Mouse (Mus musculus) cerebellum, adult 2 months (tissue): Measurements from ENCODE around the gene Efna1. TPM values are rescaled to one million over a fixed set of nuclear protein-coding genes. Genes with fewer than 3 reads are reported as not detected.

ENCODE experiments used
- DNase-seq, 2 experiments: peaks; one replicate each; pipeline ENCODE4 v3.0.0; 2021
- H3K27ac ChIP-seq: fragments of 200-500 bp; 2 replicates; pipeline ENCODE4 v1.5.1; 2012; ENCODE audit warnings: low read length, control low read depth, inconsistent platforms; ENCODE audit not compliant: insufficient read depth
- H3K27me3 ChIP-seq: fragments of 200-500 bp; 2 replicates; pipeline ENCODE4 v1.6.1; 2012; ENCODE audit warnings: inconsistent platforms, mild to moderate bottlenecking, low read length, moderate library complexity; ENCODE audit not compliant: control insufficient read depth, insufficient read depth
- H3K4me1 ChIP-seq: fragments of 200-500 bp; 2 replicates; pipeline ENCODE4 v1.6.1; 2011; ENCODE audit warnings: low read length; ENCODE audit not compliant: control insufficient read depth, insufficient read depth
- H3K4me3 ChIP-seq: fragments of 200-500 bp; replicated peaks from 2 replicates; pipeline ENCODE3; 2011; ENCODE audit warnings: mild to moderate bottlenecking, low read depth, low read length, control low read depth; ENCODE audit not compliant: insufficient read depth
- CTCF ChIP-seq: fragments of 200-500 bp; IDR thresholded peaks from 2 replicates; pipeline ENCODE4 v1.5.1; 2011; ENCODE audit warnings: low read depth, mild to moderate bottlenecking, control low read depth, low read length, moderate library complexity, borderline replicate concordance; ENCODE audit not compliant: insufficient read depth
- POLR2A ChIP-seq: fragments of 200-500 bp; IDR thresholded peaks from 2 replicates; pipeline ENCODE4 v1.6.1; 2011; ENCODE audit warnings: low read length, control low read depth, borderline replicate concordance; ENCODE audit not compliant: insufficient read depth
- WGBS: fragments of 180-500 bp; shearing (Covaris S2); methylation state at CpG from one replicate; pipeline ENCODE4 v1.1.7; 2018; 5-methylcytosine and 5-hydroxymethylcytosine counted together
- polyA plus RNA-seq: library from polyadenylated mRNA; depleted of rRNA; stranded (reverse); fragments of >200 nt; gene quantifications from 2 replicates; pipeline ENCODE4 v1.2.3, GENCODE M21; 2012

The Efna1 gene
- polyA plus RNA-seq, 1 experiment = 14.2 TPM

GRCm38 (mm10) chr3:89270891-89271290, 10.1 kb downstream of the Efna1 start:
- Histone ChIP-seq H3K4me3 (peak overlapping the region; percentile 94), H3K4me1 (peaks cover 22% of the 10 kb centered on the region), H3K27ac (peak overlapping the region; percentile 4; the same call in 1 of the 2 replicates), H3K27me3 (no peaks in the 10 kb centered on the region)
- WGBS = 9% methylated on average over 6 of the region's 6 CpGs
- no peak for TF ChIP-seq CTCF
- no peak for TF ChIP-seq POLR2A
- peak; percentile 73 to 80 for DNase-seq

GRCm38 (mm10) chr3:89270051-89270755, 10.7 kb downstream of the Efna1 start, which contains the start of gene Slc50a1:
TSS of gene Slc50a1 (minus strand) at chr3:89270570.
- Histone ChIP-seq H3K4me3 (peak within 1 kb of the TSS; percentile 94), H3K27ac (peak within 1 kb of the TSS; percentile 82), H3K27me3 (no peaks in the 10 kb centered on the region), H3K4me1 (peaks cover 22% of the 10 kb centered on the region)
- peak; percentile 87 to 89 for DNase-seq
- under 1% methylated on average over 39 of the region's 39 CpGs for WGBS
- TF ChIP-seq POLR2A (peak; percentile 77), CTCF (peak; percentile 24; the same call in 1 of the 2 replicates)

GRCm38 (mm10) chr3:89268916-89269315, 12.0 kb downstream of the Efna1 start:
- 56% methylated on average over 8 of the region's 8 CpGs for WGBS
- Histone ChIP-seq H3K4me3 (no peak overlapping the region), H3K4me1 (peaks cover 22% of the 10 kb centered on the region), H3K27ac (peak overlapping the region; percentile 82; the same call in 1 of the 2 replicates), H3K27me3 (no peaks in the 10 kb centered on the region)
- DNase-seq = no peak
- TF ChIP-seq CTCF (no peak), POLR2A (no peak)

- peak; percentile 85 to 86 for DNase-seq
- TF ChIP-seq POLR2A (peak; percentile 94), CTCF (no peak)
- Histone ChIP-seq H3K4me3 (peak overlapping the region; percentile 93), H3K4me1 (peaks cover 22% of the 10 kb centered on the region), H3K27me3 (no peaks in the 10 kb centered on the region), H3K27ac (peak overlapping the region; percentile 79)
- under 1% methylated on average over 20 of the region's 20 CpGs for WGBS
These were observed 14.5 kb downstream of the Efna1 start for GRCm38 (mm10) chr3:89266439-89266893.

GRCm38 (mm10) chr3:89262417-89262816, 18.5 kb downstream of the Efna1 start:
- H3K27ac ChIP-seq = no peak overlapping the region
- 76% methylated on average over 10 of the region's 10 CpGs for WGBS

GRCm38 (mm10) chr3:89260211-89260610, 20.7 kb downstream of the Efna1 start:
- TF ChIP-seq CTCF = no peak
- no peak for TF ChIP-seq POLR2A
- Histone ChIP-seq H3K4me1 (no peaks in the 10 kb centered on the region), H3K27me3 (no peaks in the 10 kb centered on the region), H3K27ac (no peak overlapping the region), H3K4me3 (no peak overlapping the region)
- WGBS = 60% methylated on average over 3 of the region's 3 CpGs
- no peak for DNase-seq

More at GRCm38 (mm10) chr3:89262417-89262816, 18.5 kb downstream of the Efna1 start:
- Histone ChIP-seq H3K4me1 (peaks cover 2% of the 10 kb centered on the region; the same call in 1 of the 2 replicates), H3K27me3 (no peaks in the 10 kb centered on the region), H3K4me3 (no peak overlapping the region)
- no peak for DNase-seq
- TF ChIP-seq POLR2A (no peak), CTCF (no peak)

- WGBS = 30% methylated on average over 7 of the region's 7 CpGs
- Histone ChIP-seq H3K4me1 (no peaks in the 10 kb centered on the region), H3K27me3 (no peaks in the 10 kb centered on the region), H3K27ac (no peak within 1 kb of the TSS), H3K4me3 (no peak within 1 kb of the TSS)
- TF ChIP-seq POLR2A = no peak
- no peak for TF ChIP-seq CTCF
- no peak for DNase-seq
These were observed 21.9 kb downstream of the Efna1 start, which contains the start of gene Dpm3 for GRCm38 (mm10) chr3:89259076-89259475. TSS of gene Dpm3 (plus strand) at chr3:89259358.

- no peak for TF ChIP-seq POLR2A
- no peak for TF ChIP-seq CTCF
- DNase-seq = no peak
- H3K27ac ChIP-seq = no peak overlapping the region
- H3K4me1 ChIP-seq = 0 out of 2 replicates have a peak, but pooled peaks cover 4% of the 10 kb centered on the region
- no peak overlapping the region for H3K4me3 ChIP-seq
- WGBS = 72% methylated on average over 5 of the region's 5 CpGs
- H3K27me3 ChIP-seq = no peaks in the 10 kb centered on the region
These were observed 24.8 kb downstream of the Efna1 start for GRCm38 (mm10) chr3:89256177-89256576.
